8 mouse cellular contexts compared by ENCODE assay signal in genomic region chr15:38406114-38406960, GRCm38 (mm10).
DNase-seq lines count a peak whose midpoint lies in the region; ATAC-seq lines count a peak whose summit lies in the region.

No protein-coding gene starts in this region.

- H3K4me1 ChIP-seq in embryonic facial prominence, embryonic 11.5 days (ENCODE audit: control insufficient read depth, insufficient read depth, low read length): no peaks in the 10 kb centered on the region; the same call in 1 of the 2 replicates
- peaks cover 33% of the 10 kb centered on the region for H3K4me1 ChIP-seq in embryonic facial prominence, embryonic 10.5 days
- peaks cover 35% of the 10 kb centered on the region for H3K4me1 ChIP-seq in intestine, embryonic 15.5 days (replicated peaks)
- peaks cover 39% of the 10 kb centered on the region for H3K4me1 ChIP-seq in stomach, embryonic 14.5 days (ENCODE audit: control insufficient read depth, insufficient read depth, low read length)
- no peaks in the 10 kb centered on the region for H3K4me1 ChIP-seq in midbrain, embryonic 16.5 days (ENCODE audit: control insufficient read depth, insufficient read depth, low read length)

- H3K9ac ChIP-seq in embryonic facial prominence, embryonic 11.5 days (replicated peaks; ENCODE audit: low read length): 0 out of 2 replicates have a peak overlapping the region, but pooled peaks have one; percentile 43
- H3K9ac ChIP-seq in intestine, embryonic 15.5 days: no peak overlapping the region
- H3K9ac ChIP-seq in stomach, embryonic 14.5 days (replicated peaks; ENCODE audit: low read depth, low read length): no peak overlapping the region
- no peak overlapping the region for H3K9ac ChIP-seq in midbrain, embryonic 16.5 days (ENCODE audit: low read depth, low read length)

- 46% methylated on average over 13 of the region's 13 CpGs for WGBS in embryonic facial prominence, embryonic 11.5 days
- 45% methylated on average over 13 of the region's 13 CpGs for WGBS in embryonic facial prominence, embryonic 10.5 days
- WGBS in intestine, embryonic 15.5 days: 32% methylated on average over 13 of the region's 13 CpGs
- WGBS in stomach, embryonic 14.5 days: 32% methylated on average over 13 of the region's 13 CpGs
- WGBS in midbrain, embryonic 16.5 days: 47% methylated on average over 11 of the region's 13 CpGs

- ATAC-seq in embryonic facial prominence, embryonic 11.5 days (replicated peaks; ENCODE audit: insufficient number of reproducible peaks, low FRiP score, low TSS enrichment, low read depth): no peak
- peak; percentile 67 for ATAC-seq in intestine, embryonic 15.5 days
- ATAC-seq in stomach, embryonic 14.5 days (ENCODE audit: insufficient number of reproducible peaks, insufficient read depth, low FRiP score, low read depth): no peak
- ATAC-seq in midbrain, embryonic 16.5 days: no peak

- H3K27ac ChIP-seq in embryonic facial prominence, embryonic 11.5 days (replicated peaks; ENCODE audit: low read depth, low read length): no peak overlapping the region
- H3K27ac ChIP-seq in embryonic facial prominence, embryonic 10.5 days (replicated peaks): no peak overlapping the region; the same call in 1 of the 2 replicates
- peak overlapping the region; percentile 56 for H3K27ac ChIP-seq in intestine, embryonic 15.5 days
- H3K27ac ChIP-seq in stomach, embryonic 14.5 days (ENCODE audit: low read length): peak overlapping the region; percentile 33; the same call in 1 of the 2 replicates
- no peak overlapping the region for H3K27ac ChIP-seq in midbrain, embryonic 16.5 days (ENCODE audit: low read length)

- H3K27me3 ChIP-seq in embryonic facial prominence, embryonic 11.5 days (ENCODE audit: control insufficient read depth, insufficient read depth, low read length): no peaks in the 10 kb centered on the region
- no peaks in the 10 kb centered on the region for H3K27me3 ChIP-seq in embryonic facial prominence, embryonic 10.5 days (replicated peaks; ENCODE audit: low read depth, poor library complexity, severe bottlenecking)
- no peaks in the 10 kb centered on the region for H3K27me3 ChIP-seq in intestine, embryonic 15.5 days (replicated peaks)
- no peaks in the 10 kb centered on the region for H3K27me3 ChIP-seq in stomach, embryonic 14.5 days (ENCODE audit: control insufficient read depth, insufficient read depth, low read length)
- no peaks in the 10 kb centered on the region for H3K27me3 ChIP-seq in midbrain, embryonic 16.5 days (ENCODE audit: control insufficient read depth, insufficient read depth, low read depth, low read length)

- H3K4me3 ChIP-seq in embryonic facial prominence, embryonic 11.5 days (ENCODE audit: low read depth, low read length): no peak overlapping the region
- H3K4me3 ChIP-seq in embryonic facial prominence, embryonic 10.5 days: no peak overlapping the region
- no peak overlapping the region for H3K4me3 ChIP-seq in intestine, embryonic 15.5 days (replicated peaks)
- H3K4me3 ChIP-seq in stomach, embryonic 14.5 days (ENCODE audit: low read depth, low read length): no peak overlapping the region
- no peak overlapping the region for H3K4me3 ChIP-seq in midbrain, embryonic 16.5 days (ENCODE audit: low read depth, low read length)

- no peak overlapping the region for H3K4me2 ChIP-seq in embryonic facial prominence, embryonic 11.5 days (ENCODE audit: low read depth, low read length)
- peak overlapping the region; percentile 24 for H3K4me2 ChIP-seq in intestine, embryonic 15.5 days (replicated peaks)
- no peak overlapping the region; the same call in 1 of the 2 replicates for H3K4me2 ChIP-seq in stomach, embryonic 14.5 days (replicated peaks; ENCODE audit: low read depth, low read length)
- no peak overlapping the region for H3K4me2 ChIP-seq in midbrain, embryonic 16.5 days (ENCODE audit: low read length)

- no peak for DNase-seq in embryonic facial prominence, embryonic 11.5 days (ENCODE audit: low spot score)
- no peak for DNase-seq in embryonic facial prominence, embryonic 10.5 days (ENCODE audit: low spot score)
- peak; percentile 52 for DNase-seq in ovary, postnatal 36 days (ENCODE audit: low spot score)
- DNase-seq in ovary, adult 18-20 months (ENCODE audit: low spot score): no peak
- no peak for DNase-seq in spleen, postnatal 10 days (ENCODE audit: low spot score in 2 of 2)

- no peaks in the 10 kb centered on the region for H3K9me3 ChIP-seq in embryonic facial prominence, embryonic 11.5 days (replicated peaks; ENCODE audit: control insufficient read depth, low read length)
- no peaks in the 10 kb centered on the region for H3K9me3 ChIP-seq in embryonic facial prominence, embryonic 10.5 days
- no peaks in the 10 kb centered on the region for H3K9me3 ChIP-seq in intestine, embryonic 15.5 days
- no peaks in the 10 kb centered on the region for H3K9me3 ChIP-seq in stomach, embryonic 14.5 days (ENCODE audit: control insufficient read depth, low read depth, low read length)
- no peaks in the 10 kb centered on the region for H3K9me3 ChIP-seq in midbrain, embryonic 16.5 days (replicated peaks; ENCODE audit: control insufficient read depth, low read length, poor library complexity, severe bottlenecking)

- H3K36me3 ChIP-seq in embryonic facial prominence, embryonic 11.5 days (replicated peaks; ENCODE audit: control insufficient read depth, insufficient read depth, low read depth, low read length): no peaks in the 10 kb centered on the region
- no peaks in the 10 kb centered on the region for H3K36me3 ChIP-seq in embryonic facial prominence, embryonic 10.5 days (replicated peaks)
- no peaks in the 10 kb centered on the region for H3K36me3 ChIP-seq in intestine, embryonic 15.5 days
- H3K36me3 ChIP-seq in stomach, embryonic 14.5 days (ENCODE audit: control insufficient read depth, insufficient read depth, low read length): no peaks in the 10 kb centered on the region
- no peaks in the 10 kb centered on the region for H3K36me3 ChIP-seq in midbrain, embryonic 16.5 days (ENCODE audit: control insufficient read depth, insufficient read depth, low read length)

Comparison
In these comparisons a context has a peak if more than half of its experiments do, and no peak if none do; other contexts are left out.
1. H3K27ac ChIP-seq: peak in intestine, embryonic 15.5 days (single experiment) and stomach, embryonic 14.5 days (single experiment); none in embryonic facial prominence, embryonic 11.5 days (single experiment), embryonic facial prominence, embryonic 10.5 days (single experiment) and midbrain, embryonic 16.5 days (single experiment).